Mouse (Mus musculus) lung, postnatal 36 days (tissue): Measurements from ENCODE around the gene Zfp651.

Source experiments
- DNase-seq: peaks from one replicate; pipeline ENCODE4 v3.0.0; 2022; ENCODE audit warnings: mixed read lengths

The Zfp651 gene

GRCm38 (mm10) chr9:121759091-121760081, at the start of gene Zfp651:
TSS of gene Zfp651 (plus strand) at chr9:121759330.
- DNase-seq = no peak

DNA sequence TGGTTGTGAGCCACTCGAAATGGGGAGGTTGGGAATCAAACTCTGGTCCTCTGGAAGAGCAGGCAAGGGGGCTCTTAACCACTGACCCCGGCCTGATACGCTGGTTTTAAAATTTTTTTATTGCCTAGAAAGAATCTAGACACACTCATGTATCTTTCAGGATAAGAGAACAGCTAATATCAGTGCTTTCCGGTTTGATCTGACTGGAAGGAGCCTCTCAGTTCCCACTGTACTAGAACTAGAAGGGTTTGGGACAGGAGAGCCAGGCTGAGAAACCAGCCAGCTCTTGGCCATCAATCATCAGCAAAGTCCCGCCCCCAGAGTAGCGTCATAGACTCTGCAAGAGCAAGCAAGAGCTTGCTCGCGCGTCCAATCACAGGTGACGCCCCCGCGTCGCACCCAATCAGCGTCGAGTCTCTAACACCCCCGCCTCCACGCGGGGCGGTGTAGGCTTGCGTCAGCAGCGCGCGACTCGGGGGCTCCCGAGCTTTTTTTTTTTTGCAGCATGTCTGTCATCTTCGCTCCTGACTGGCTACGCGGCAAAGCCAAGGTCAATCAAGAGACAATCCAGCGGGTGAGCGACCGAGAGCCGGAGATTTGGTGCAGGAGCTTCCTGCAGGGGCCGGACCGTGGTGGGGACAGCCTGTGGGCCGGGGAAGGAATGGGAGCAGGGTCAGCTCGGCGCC, 49.1 kb upstream of the Zfp651 start, which contains the start of gene Ss18l2:
TSS of gene Ss18l2 (plus strand) at position 432 of the 686 bp plus-strand sequence.
- DNase-seq = peak; percentile 100

DNA sequence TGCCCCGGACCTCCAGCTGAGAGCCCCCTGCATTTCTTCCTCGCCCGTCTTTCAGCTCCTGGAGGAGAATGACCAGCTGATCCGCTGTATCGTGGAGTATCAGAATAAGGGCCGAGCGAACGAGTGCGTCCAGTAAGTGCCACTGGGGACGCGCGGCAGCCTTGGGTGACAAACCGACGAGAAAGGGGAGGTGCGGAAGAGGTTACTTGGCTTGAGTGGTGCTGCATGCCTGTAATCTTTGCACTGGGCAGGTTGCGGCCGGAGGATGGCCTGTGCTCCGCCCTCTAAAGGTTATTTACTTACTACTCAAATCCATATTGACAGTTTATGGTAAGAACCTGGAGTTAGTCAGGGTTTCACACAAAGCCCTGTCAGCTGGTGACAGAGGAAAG, 48.5 kb upstream of the Zfp651 start:
- peak; percentile 51 for DNase-seq

DNA sequence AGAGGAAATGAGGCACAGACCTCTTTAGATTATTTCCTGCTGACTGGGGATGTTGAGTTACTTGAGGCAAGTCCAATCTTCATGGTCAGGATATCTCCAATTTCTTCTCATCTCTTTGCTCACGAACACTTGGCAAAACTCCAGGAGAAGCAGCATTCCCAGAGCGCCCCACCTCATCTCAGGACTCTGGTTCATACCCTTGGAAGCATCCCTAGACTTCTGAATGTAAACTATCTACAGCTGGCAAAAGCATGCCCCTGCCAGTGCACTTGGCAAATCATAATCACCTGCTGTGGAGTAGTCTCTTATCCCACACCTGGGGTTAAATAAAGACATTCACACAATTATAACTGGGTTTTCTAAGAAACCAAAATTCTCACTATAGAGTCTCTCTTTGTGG, 42.1 kb upstream of the Zfp651 start:
- no peak for DNase-seq

DNA sequence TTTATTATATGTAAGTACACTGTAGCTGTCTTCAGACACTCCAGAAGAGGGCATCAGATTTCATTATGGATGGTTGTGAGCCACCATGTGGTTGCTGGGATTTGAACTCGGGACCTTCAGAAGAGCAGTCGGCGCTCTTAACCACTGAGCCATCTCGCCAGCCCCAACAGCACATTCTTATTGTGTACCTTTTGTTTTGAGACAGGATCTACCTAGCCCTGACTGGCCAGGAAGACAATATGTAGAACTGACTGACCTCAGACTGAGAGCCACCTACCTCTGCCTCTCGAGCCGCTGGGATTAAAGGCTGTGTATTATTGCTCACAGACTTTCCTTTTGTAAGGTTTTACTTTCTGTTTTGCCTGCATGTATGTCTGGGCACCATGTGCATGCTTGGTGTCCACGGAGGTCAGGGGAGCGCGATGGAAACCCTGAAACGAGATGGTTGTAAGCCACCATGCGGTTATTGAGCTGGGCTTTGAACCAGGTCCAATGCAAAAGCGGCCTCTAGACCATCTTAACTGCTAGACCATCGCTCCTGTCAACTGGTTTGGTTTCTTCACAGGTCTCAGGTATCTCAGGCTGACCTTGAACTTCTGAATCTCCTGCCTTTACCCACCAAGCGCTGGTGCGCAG, 40.9 kb upstream of the Zfp651 start:
- peak; percentile 24 for DNase-seq

DNA sequence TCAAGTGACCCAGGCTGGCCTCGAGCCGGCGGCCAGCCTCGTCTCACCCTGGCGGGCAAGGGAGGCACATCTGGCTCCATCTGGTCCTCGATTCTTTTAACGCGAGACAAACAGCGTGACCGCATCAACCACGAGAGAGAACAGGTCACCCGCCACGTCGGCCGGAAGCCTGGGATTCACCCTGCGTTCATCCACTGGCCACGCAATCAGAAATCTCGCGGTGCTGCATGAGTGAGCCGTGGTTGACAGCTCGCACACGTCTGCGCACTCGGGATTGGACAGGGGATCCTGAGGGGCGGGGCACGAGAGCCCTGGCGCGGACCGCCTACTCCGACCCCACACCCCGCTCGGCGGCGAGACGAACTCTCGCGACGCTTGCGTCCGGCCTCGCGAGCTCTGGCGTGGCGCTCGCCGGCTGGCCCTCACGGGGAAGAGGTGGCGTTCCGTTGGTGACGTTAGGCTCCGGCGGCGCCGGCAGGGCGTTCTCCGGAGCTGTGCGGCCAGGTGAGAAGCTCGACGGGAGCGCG, 40.3 kb upstream of the Zfp651 start, which contains the start of gene Nktr:
TSS of gene Nktr (plus strand) at position 378 of the 527 bp plus-strand sequence.
- DNase-seq = peak; percentile 99

- DNase-seq = peak; percentile 26
These were observed 39.5 kb upstream of the Zfp651 start for GRCm38 (mm10) chr9:121719347-121720331.

GRCm38 (mm10) chr9:121740490-121740889, 18.6 kb upstream of the Zfp651 start:
- DNase-seq = no peak

DNA sequence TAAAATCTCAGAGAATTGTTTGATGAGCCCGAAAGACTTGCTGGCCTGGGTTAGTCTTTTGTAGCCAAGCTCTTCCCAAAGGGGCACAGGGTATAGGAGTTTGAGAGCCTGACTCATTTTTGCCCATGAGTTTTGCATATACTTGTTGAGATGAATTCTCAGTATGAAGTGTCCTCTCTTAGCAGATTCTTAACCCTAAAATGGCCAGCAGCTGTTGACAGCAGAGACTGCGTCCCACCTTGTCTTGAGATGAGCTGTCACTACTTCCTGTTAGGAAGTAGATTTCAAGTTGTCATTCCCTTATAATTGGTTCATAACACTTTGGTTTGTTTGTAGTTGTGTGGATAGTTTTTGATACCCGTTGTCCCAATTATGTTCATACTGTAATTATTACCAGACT, 18.0 kb upstream of the Zfp651 start:
- no peak for DNase-seq

DNA sequence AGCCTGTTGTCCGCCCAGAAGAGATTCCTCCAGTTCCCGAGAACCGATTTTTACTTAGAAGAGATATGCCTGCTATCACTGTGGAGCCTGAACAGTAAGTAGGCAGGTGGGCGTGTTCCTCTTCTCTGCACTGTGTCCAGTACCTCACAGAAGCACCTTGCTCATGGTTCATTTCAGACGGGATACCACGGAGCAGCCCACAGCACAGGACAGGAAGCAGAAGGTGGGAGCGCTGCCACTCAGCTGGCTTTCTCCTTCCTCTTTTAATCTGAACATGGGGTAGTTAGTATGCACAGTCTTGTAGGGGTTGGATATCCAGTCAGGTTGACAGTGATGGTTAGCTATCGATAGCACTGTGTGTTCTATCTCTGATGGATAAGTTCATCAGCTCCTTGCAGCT, 15.1 kb upstream of the Zfp651 start:
- no peak for DNase-seq

- no peak for DNase-seq
These were observed 6.4 kb upstream of the Zfp651 start for GRCm38 (mm10) chr9:121752774-121753173.

GRCm38 (mm10) chr9:121754624-121755023, 4.5 kb upstream of the Zfp651 start:
- no peak for DNase-seq

DNA sequence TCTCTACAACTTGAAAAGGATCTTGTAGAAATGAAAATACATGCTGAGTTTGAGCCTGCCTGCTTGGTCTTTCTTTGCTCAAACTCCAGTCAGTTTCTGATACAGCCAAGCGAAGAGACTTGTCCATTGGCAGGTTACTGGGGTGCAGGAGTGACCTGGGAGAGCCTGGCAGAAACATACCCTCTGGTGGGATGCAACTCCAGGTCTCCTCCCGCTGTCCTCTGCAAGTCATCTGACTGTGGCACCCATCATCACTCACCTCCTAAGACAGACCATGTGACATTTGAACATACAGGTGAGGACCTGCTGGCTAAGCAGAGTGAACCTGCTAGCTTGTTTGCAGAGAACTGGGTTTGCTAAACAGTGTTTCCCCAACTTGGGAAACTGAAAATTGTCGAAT, 2.3 kb upstream of the Zfp651 start:
- no peak for DNase-seq

- DNase-seq = no peak
These were observed 1.7 kb upstream of the Zfp651 start for GRCm38 (mm10) chr9:121757432-121757831.

GRCm38 (mm10) chr9:121757835-121758814, 1.0 kb upstream of the Zfp651 start:
- DNase-seq = no peak

- peak; percentile 69 for DNase-seq
These were observed 1.4 kb downstream of the Zfp651 start for GRCm38 (mm10) chr9:121760271-121761090.

- no peak for DNase-seq
These were observed 2.0 kb downstream of the Zfp651 start for GRCm38 (mm10) chr9:121761091-121761665.

GRCm38 (mm10) chr9:121761787-121762186, 2.7 kb downstream of the Zfp651 start:
- DNase-seq = no peak

DNA sequence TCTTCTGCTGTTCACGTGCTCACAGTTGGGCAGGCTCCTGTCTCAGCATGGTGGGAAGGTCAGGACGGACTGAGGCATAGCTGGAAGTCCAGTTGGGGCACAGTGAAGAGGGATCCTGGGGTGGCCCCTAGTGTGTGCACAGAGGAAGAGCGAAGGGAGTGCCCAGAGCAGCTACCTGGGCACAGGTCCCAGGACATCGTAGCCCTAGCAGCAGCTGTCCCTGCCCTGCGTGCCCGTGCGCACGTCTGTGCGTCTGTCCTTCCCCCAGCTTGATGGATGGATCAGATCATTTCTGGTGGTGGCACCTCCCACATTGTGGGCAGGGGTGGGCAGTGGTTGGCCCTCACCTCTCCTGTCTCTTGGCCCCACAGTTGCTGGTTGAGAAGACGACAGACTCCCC, 3.1 kb downstream of the Zfp651 start:
- no peak for DNase-seq
